Mouse (Mus musculus): ENCODE measurements around the gene Pknox2. TPM values are rescaled to one million over a fixed set of nuclear protein-coding genes. Genes with fewer than 3 reads are reported as not detected.
A peak's percentile ranks its signal among the peaks of the same experiment; 100 is the strongest.

Pknox2 gene
- total and polyA plus RNA-seq, 2 experiments from 2014 or later = 26.1 to 27.9 TPM

GRCm38 (mm10) chr9:37143046-37143931, 3.9 kb downstream of the Pknox2 start:
- Histone ChIP-seq H3K27ac (ENCODE audit: low read depth, low read length) (0 out of 2 replicates have a peak overlapping the region, but pooled peaks have one; percentile 99), H3K9ac (peak overlapping the region; percentile 96; the same call in 1 of the 2 replicates), H3K4me3 (ENCODE audit: low read depth, low read length) (peak overlapping the region; percentile 92), H3K9me3 (ENCODE audit: low read length) (no peaks in the 10 kb centered on the region), H3K4me1 (ENCODE audit: insufficient read depth) (peaks cover 20% of the 10 kb centered on the region), H3K4me2 (ENCODE audit: low read depth) (peak overlapping the region; percentile 81), H3K27me3 (ENCODE audit: insufficient read depth, low read length) (no peaks in the 10 kb centered on the region), H3K36me3 (ENCODE audit: insufficient read depth) (no peaks in the 10 kb centered on the region)
- DNase-seq (no peak), ATAC-seq (no peak)
- TF ChIP-seq CTCF (IDR thresholded peaks at IDR 0.05; ENCODE audit: low read depth) = no peak
- 25% methylated on average over 12 of the region's 12 CpGs for WGBS

- Histone ChIP-seq H3K36me3 (ENCODE audit: insufficient read depth) (no peaks in the 10 kb centered on the region), H3K9ac (no peak overlapping the region), H3K27ac (ENCODE audit: low read depth, low read length) (no peak overlapping the region), H3K4me1 (ENCODE audit: insufficient read depth) (peaks cover 20% of the 10 kb centered on the region), H3K4me2 (ENCODE audit: low read depth) (no peak overlapping the region), H3K4me3 (ENCODE audit: low read depth, low read length) (no peak overlapping the region), H3K9me3 (ENCODE audit: low read length) (no peaks in the 10 kb centered on the region), H3K27me3 (ENCODE audit: insufficient read depth, low read length) (no peaks in the 10 kb centered on the region)
- ATAC-seq (no peak), DNase-seq (no peak)
- 34% methylated on average over 4 of the region's 4 CpGs for WGBS
- no peak for TF ChIP-seq CTCF (IDR thresholded peaks at IDR 0.05; ENCODE audit: low read depth)
Measured at GRCm38 (mm10) chr9:37142107-37142506, 5.1 kb downstream of the Pknox2 start.

- H3K27ac ChIP-seq (ENCODE audit: low read depth, low read length) = no peak overlapping the region
- ATAC-seq (no peak), DNase-seq (no peak)
- H3K36me3 ChIP-seq (ENCODE audit: insufficient read depth) = no peaks in the 10 kb centered on the region
- H3K9ac ChIP-seq = no peak overlapping the region
- 51% methylated on average over 5 of the region's 5 CpGs for WGBS
- H3K4me1 ChIP-seq (ENCODE audit: insufficient read depth) = peaks cover 23% of the 10 kb centered on the region
- TF ChIP-seq CTCF (IDR thresholded peaks at IDR 0.05; ENCODE audit: low read depth) = no peak
- H3K27me3 ChIP-seq (ENCODE audit: insufficient read depth, low read length) = no peaks in the 10 kb centered on the region
- no peak overlapping the region for H3K4me3 ChIP-seq (ENCODE audit: low read depth, low read length)
- no peak overlapping the region for H3K4me2 ChIP-seq (ENCODE audit: low read depth)
- no peaks in the 10 kb centered on the region for H3K9me3 ChIP-seq (ENCODE audit: low read length)
Measured at GRCm38 (mm10) chr9:37140464-37141181, 6.6 kb downstream of the Pknox2 start.

- ATAC-seq (no peak), DNase-seq (no peak)
- no peak overlapping the region for H3K27ac ChIP-seq (ENCODE audit: low read depth, low read length)
- no peak overlapping the region for H3K4me3 ChIP-seq (ENCODE audit: low read depth, low read length)
- H3K9me3 ChIP-seq (ENCODE audit: low read length) = no peaks in the 10 kb centered on the region
- WGBS = 17% methylated on average over 8 of the region's 8 CpGs
- no peak overlapping the region for H3K4me2 ChIP-seq (ENCODE audit: low read depth)
- no peaks in the 10 kb centered on the region for H3K27me3 ChIP-seq (ENCODE audit: insufficient read depth, low read length)
- no peak overlapping the region for H3K9ac ChIP-seq
- H3K4me1 ChIP-seq (ENCODE audit: insufficient read depth) = peaks cover 20% of the 10 kb centered on the region
- H3K36me3 ChIP-seq (ENCODE audit: insufficient read depth) = no peaks in the 10 kb centered on the region
- no peak for TF ChIP-seq CTCF (IDR thresholded peaks at IDR 0.05; ENCODE audit: low read depth)
Measured at GRCm38 (mm10) chr9:37139514-37139913, 7.7 kb downstream of the Pknox2 start.

GRCm38 (mm10) chr9:37138883-37139282, 8.3 kb downstream of the Pknox2 start:
- H3K4me1 ChIP-seq (ENCODE audit: insufficient read depth) = peaks cover 18% of the 10 kb centered on the region
- H3K36me3 ChIP-seq (ENCODE audit: insufficient read depth) = no peaks in the 10 kb centered on the region
- TF ChIP-seq CTCF (IDR thresholded peaks at IDR 0.05; ENCODE audit: low read depth) = no peak
- no peaks in the 10 kb centered on the region for H3K27me3 ChIP-seq (ENCODE audit: insufficient read depth, low read length)
- H3K27ac ChIP-seq (ENCODE audit: low read depth, low read length) = no peak overlapping the region
- no peaks in the 10 kb centered on the region for H3K9me3 ChIP-seq (ENCODE audit: low read length)
- ATAC-seq = no peak
- no peak overlapping the region for H3K4me3 ChIP-seq (ENCODE audit: low read depth, low read length)
- DNase-seq = no peak
- no peak overlapping the region for H3K9ac ChIP-seq
- H3K4me2 ChIP-seq (ENCODE audit: low read depth) = no peak overlapping the region
- 57% methylated on average over 4 of the region's 4 CpGs for WGBS

GRCm38 (mm10) chr9:37136340-37136739, 10.9 kb downstream of the Pknox2 start:
- TF ChIP-seq CTCF (IDR thresholded peaks at IDR 0.05; ENCODE audit: low read depth) = no peak
- Histone ChIP-seq H3K36me3 (ENCODE audit: insufficient read depth) (no peaks in the 10 kb centered on the region), H3K4me2 (ENCODE audit: low read depth) (no peak overlapping the region), H3K27ac (ENCODE audit: low read depth, low read length) (no peak overlapping the region), H3K9ac (no peak overlapping the region), H3K4me1 (ENCODE audit: insufficient read depth) (peaks cover 7% of the 10 kb centered on the region; the same call in 1 of the 2 replicates), H3K9me3 (ENCODE audit: low read length) (no peaks in the 10 kb centered on the region), H3K27me3 (ENCODE audit: insufficient read depth, low read length) (no peaks in the 10 kb centered on the region), H3K4me3 (ENCODE audit: low read depth, low read length) (no peak overlapping the region)
- peak; percentile 53 for DNase-seq
- 41% methylated on average over 13 of the region's 13 CpGs for WGBS
- peak; percentile 37 for ATAC-seq

GRCm38 (mm10) chr9:37133495-37133894, 13.7 kb downstream of the Pknox2 start:
- H3K4me2 ChIP-seq (ENCODE audit: low read depth) = no peak overlapping the region
- no peak overlapping the region for H3K4me3 ChIP-seq (ENCODE audit: low read depth, low read length)
- TF ChIP-seq CTCF (IDR thresholded peaks at IDR 0.05; ENCODE audit: low read depth) = no peak
- H3K4me1 ChIP-seq (ENCODE audit: insufficient read depth) = 0 out of 2 replicates have a peak, but pooled peaks cover 3% of the 10 kb centered on the region
- DNase-seq = no peak
- H3K9me3 ChIP-seq (ENCODE audit: low read length) = no peaks in the 10 kb centered on the region
- H3K27me3 ChIP-seq (ENCODE audit: insufficient read depth, low read length) = no peaks in the 10 kb centered on the region
- no peaks in the 10 kb centered on the region for H3K36me3 ChIP-seq (ENCODE audit: insufficient read depth)
- no peak overlapping the region for H3K9ac ChIP-seq
- no peak for ATAC-seq
- WGBS = 92% methylated on average over 7 of the region's 7 CpGs
- H3K27ac ChIP-seq (ENCODE audit: low read depth, low read length) = no peak overlapping the region
